Mouse (Mus musculus): ENCODE measurements around the gene Dnase2a. TPM values are rescaled to one million over a fixed set of nuclear protein-coding genes. Genes with fewer than 3 reads are reported as not detected.
A peak's percentile ranks its signal among the peaks of the same experiment; 100 is the strongest.

The Dnase2a gene
- polyA plus RNA-seq, 1 experiment from 2014 or later, result 5.5 TPM

DNA sequence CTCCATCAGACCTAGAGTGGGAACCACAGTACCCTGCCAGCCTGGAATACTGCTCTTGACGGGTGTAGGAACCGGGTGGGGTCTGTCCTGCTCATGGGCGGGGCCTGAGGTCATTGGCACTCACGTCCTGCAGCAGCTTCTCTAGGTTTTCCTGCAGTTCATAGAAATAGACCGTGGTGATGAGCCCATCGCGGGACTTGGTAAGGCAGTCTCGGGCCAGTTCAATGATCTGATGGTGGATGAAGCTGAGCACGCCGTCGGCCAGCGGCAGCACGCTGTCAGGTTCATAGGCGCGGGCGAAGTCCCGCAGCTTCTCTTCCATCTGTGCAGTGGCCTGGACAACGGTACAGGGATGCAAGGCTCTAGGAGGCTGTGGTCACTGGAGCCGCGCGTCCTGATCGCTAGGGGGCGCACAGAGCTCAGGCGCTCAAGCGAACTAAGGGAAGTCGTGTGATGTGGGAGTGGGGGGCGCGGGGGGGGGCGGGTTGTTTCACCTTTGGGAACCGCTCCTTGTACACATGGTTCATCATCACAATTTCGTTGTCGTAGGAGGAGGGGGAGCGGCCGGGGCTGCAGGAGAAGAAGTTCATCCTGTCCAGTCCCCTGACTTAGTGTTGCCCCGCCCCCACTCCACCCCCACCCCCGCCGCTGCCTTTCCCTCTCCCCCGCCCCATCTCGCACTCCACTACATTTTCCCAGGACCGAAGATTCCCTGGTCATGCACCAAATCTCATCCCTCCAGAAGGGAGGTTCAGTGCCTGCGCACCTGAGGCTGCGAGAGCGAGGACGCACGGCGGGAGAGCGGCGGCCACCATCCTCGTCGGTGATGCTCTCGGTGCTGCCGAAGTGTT, 20.3 kb downstream of the Dnase2a start:
- no peaks in the 10 kb centered on the region for H3K9me3 ChIP-seq (ENCODE audit: control insufficient read depth, low read length)
- no peaks in the 10 kb centered on the region for H3K27me3 ChIP-seq (replicated peaks; ENCODE audit: control insufficient read depth, insufficient read depth, low read length)
- peak overlapping the region; percentile 55 for H3K4me2 ChIP-seq (ENCODE audit: low read length)
- 2% methylated on average over 51 of the region's 52 CpGs for WGBS
- H3K4me3 ChIP-seq (replicated peaks; ENCODE audit: low read length), result peak overlapping the region; percentile 35
- peak overlapping the region; percentile 30; the same call in 1 of the 2 replicates for H3K9ac ChIP-seq (replicated peaks; ENCODE audit: low read depth, low read length)
- H3K4me1 ChIP-seq (replicated peaks; ENCODE audit: control insufficient read depth, insufficient read depth, low read length), result peaks cover 11% of the 10 kb centered on the region
- H3K27ac ChIP-seq (ENCODE audit: low read length), result no peak overlapping the region
- peak; percentile 76 for ATAC-seq
- peaks cover 13% of the 10 kb centered on the region for H3K36me3 ChIP-seq (ENCODE audit: control insufficient read depth, insufficient read depth)

DNA sequence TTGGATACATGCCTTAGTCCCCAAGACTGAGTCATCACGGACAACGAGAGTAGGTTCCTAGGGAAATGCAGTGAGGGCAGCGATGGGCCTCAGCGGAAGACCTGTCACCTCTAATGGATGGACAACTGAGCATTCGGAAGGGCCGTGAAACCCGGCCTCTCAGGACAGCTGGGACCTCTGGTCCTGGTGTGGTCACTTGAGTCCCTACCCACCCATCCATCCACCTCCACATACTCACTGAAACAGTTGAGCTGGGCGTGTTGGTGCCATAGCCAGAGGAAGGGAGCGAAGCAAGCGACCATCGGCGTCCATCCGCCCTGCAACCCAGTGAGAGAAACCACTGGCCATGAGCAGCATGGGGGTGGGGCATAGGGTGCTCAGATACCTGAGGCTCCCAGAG, 22.2 kb downstream of the Dnase2a start:
- no peak overlapping the region for H3K27ac ChIP-seq (ENCODE audit: low read length)
- H3K4me1 ChIP-seq (replicated peaks; ENCODE audit: control insufficient read depth, insufficient read depth, low read length), result peaks cover 30% of the 10 kb centered on the region
- no peak overlapping the region for H3K4me2 ChIP-seq (ENCODE audit: low read length)
- no peak for ATAC-seq
- H3K9me3 ChIP-seq (ENCODE audit: control insufficient read depth, low read length), result no peaks in the 10 kb centered on the region
- no peak overlapping the region for H3K4me3 ChIP-seq (replicated peaks; ENCODE audit: low read length)
- no peaks in the 10 kb centered on the region for H3K27me3 ChIP-seq (replicated peaks; ENCODE audit: control insufficient read depth, insufficient read depth, low read length)
- H3K36me3 ChIP-seq (ENCODE audit: control insufficient read depth, insufficient read depth), result peaks cover 3% of the 10 kb centered on the region
- H3K9ac ChIP-seq (replicated peaks; ENCODE audit: low read depth, low read length), result no peak overlapping the region
- WGBS, result 95% methylated on average over 13 of the region's 13 CpGs

DNA sequence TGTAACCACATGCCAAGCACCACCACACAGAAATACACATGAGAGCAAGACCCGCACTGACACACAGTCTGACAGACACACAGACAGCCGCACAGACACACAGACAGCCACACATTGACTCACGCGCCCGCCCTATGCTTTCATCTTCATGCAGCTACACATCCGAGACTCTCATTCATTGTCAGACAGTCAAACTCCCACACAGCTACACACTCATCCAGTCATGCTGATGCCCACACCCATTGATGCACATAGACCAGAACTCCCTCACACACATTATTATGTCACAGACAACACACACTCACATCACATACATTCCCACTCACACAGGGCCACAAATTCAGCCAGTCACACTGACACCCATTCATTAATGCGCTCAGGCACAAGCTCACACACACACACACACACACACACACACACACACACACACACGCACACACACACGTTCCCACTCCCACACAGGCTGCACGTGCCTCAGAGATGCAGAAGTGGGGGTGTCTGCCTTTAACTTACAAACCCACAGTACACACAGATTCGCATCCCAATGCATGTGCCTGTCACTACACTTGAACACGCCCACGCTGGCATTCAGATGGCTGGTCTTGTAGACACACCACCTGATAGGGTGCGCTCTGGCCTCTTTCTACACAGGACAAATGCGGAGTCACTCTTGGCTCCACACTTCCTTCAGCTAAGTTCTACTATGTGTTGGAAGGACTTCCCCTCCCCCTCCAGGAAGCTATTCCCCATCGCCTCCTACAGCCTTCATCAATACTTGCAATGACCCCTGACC, 25.6 kb downstream of the Dnase2a start:
- Histone ChIP-seq H3K36me3 (ENCODE audit: control insufficient read depth, insufficient read depth) (no peaks in the 10 kb centered on the region), H3K27me3 (replicated peaks; ENCODE audit: control insufficient read depth, insufficient read depth, low read length) (no peaks in the 10 kb centered on the region), H3K9me3 (ENCODE audit: control insufficient read depth, low read length) (no peaks in the 10 kb centered on the region), H3K9ac (replicated peaks; ENCODE audit: low read depth, low read length) (no peak overlapping the region), H3K27ac (ENCODE audit: low read length) (no peak overlapping the region), H3K4me3 (replicated peaks; ENCODE audit: low read length) (peak overlapping the region; percentile 83), H3K4me1 (replicated peaks; ENCODE audit: control insufficient read depth, insufficient read depth, low read length) (peaks cover 35% of the 10 kb centered on the region), H3K4me2 (ENCODE audit: low read length) (peak overlapping the region; percentile 85)
- ATAC-seq, result no peak
- whole genome bisulfite sequencing, result 87% methylated on average over 16 of the region's 16 CpGs

GRCm38 (mm10) chr8:84934860-84935259, 26.5 kb downstream of the Dnase2a start:
- under 1% methylated on average over 15 of the region's 15 CpGs for WGBS
- H3K4me1 ChIP-seq (replicated peaks; ENCODE audit: control insufficient read depth, insufficient read depth, low read length), result peaks cover 31% of the 10 kb centered on the region
- H3K36me3 ChIP-seq (ENCODE audit: control insufficient read depth, insufficient read depth), result no peaks in the 10 kb centered on the region
- no peaks in the 10 kb centered on the region for H3K9me3 ChIP-seq (ENCODE audit: control insufficient read depth, low read length)
- H3K4me3 ChIP-seq (replicated peaks; ENCODE audit: low read length), result peak overlapping the region; percentile 83
- H3K27me3 ChIP-seq (replicated peaks; ENCODE audit: control insufficient read depth, insufficient read depth, low read length), result no peaks in the 10 kb centered on the region
- peak; percentile 58 for ATAC-seq
- H3K27ac ChIP-seq (ENCODE audit: low read length), result no peak overlapping the region
- peak overlapping the region; percentile 93; the same call in 1 of the 2 replicates for H3K9ac ChIP-seq (replicated peaks; ENCODE audit: low read depth, low read length)
- peak overlapping the region; percentile 85 for H3K4me2 ChIP-seq (ENCODE audit: low read length)

DNA sequence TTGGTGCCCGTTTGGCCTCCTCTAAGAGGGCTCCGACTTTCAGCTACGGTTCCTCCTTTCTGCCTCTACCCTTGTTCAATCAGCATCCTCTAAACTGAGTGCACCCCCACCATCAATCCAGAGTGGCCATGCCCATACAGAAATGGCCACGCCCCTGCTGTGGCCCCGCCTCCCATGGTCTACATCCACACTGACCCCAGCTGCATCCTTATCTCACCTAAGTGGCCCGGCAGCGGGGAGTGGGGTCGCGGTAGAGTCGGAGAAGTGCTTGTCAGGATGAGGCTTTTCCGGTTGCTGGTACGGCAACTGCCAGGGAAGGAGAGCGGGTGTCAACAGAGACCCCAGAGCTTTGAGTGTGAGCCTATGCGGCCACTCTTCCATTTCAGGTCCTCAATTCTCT, 27.1 kb downstream of the Dnase2a start:
- Histone ChIP-seq H3K27me3 (replicated peaks; ENCODE audit: control insufficient read depth, insufficient read depth, low read length) (no peaks in the 10 kb centered on the region), H3K4me2 (ENCODE audit: low read length) (peak overlapping the region; percentile 85), H3K36me3 (ENCODE audit: control insufficient read depth, insufficient read depth) (no peaks in the 10 kb centered on the region), H3K27ac (ENCODE audit: low read length) (peak overlapping the region; percentile 24; the same call in 1 of the 2 replicates), H3K9ac (replicated peaks; ENCODE audit: low read depth, low read length) (peak overlapping the region; percentile 93), H3K9me3 (ENCODE audit: control insufficient read depth, low read length) (no peaks in the 10 kb centered on the region), H3K4me3 (replicated peaks; ENCODE audit: low read length) (peak overlapping the region; percentile 83), H3K4me1 (replicated peaks; ENCODE audit: control insufficient read depth, insufficient read depth, low read length) (peaks cover 31% of the 10 kb centered on the region)
- no peak for ATAC-seq
- 14% methylated on average over 14 of the region's 14 CpGs for WGBS

GRCm38 (mm10) chr8:84936041-84936961, 27.9 kb downstream of the Dnase2a start:
- Histone ChIP-seq H3K4me2 (ENCODE audit: low read length) (peak overlapping the region; percentile 85), H3K9me3 (ENCODE audit: control insufficient read depth, low read length) (no peaks in the 10 kb centered on the region), H3K27me3 (replicated peaks; ENCODE audit: control insufficient read depth, insufficient read depth, low read length) (no peaks in the 10 kb centered on the region), H3K9ac (replicated peaks; ENCODE audit: low read depth, low read length) (peak overlapping the region; percentile 93), H3K36me3 (ENCODE audit: control insufficient read depth, insufficient read depth) (no peaks in the 10 kb centered on the region), H3K27ac (ENCODE audit: low read length) (peak overlapping the region; percentile 87), H3K4me1 (replicated peaks; ENCODE audit: control insufficient read depth, insufficient read depth, low read length) (peaks cover 31% of the 10 kb centered on the region), H3K4me3 (replicated peaks; ENCODE audit: low read length) (peak overlapping the region; percentile 83)
- WGBS, result 11% methylated on average over 23 of the region's 23 CpGs
- peak; percentile 44 for ATAC-seq

DNA sequence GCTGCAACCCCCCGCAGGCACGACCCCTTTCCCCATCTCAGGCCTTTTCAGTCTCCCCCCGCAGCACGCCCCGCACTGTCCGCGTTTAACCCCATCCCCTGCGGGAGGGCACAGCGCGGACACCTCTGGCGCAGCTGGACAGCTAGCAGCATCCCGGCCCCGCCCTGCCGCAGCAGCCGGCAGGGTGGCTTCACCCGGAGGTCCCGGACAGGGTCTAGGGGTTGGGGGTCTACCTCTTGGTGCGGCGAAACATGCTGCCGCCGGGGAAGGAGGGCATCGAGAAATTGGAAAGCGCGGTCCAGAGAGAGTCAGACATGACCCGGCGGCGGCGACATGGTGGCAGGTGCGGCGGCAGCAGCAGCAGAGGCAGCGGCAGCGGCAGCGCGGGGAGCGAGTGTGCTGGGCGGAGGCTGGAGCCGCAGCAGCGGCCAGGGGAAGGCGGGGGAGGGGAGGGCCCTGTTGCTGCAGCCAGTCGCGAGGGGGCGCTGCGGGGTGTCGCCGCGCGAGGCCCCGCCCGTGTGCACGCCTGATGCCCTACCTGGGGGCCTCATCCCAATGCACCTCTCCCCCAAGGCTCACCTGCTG, 28.7 kb downstream of the Dnase2a start, which contains the start of gene Mast1:
Gene Mast1 (minus strand): TSS at position 398 of the 585 bp plus-strand sequence.
- peak within 1 kb of the TSS; percentile 87 for H3K27ac ChIP-seq (ENCODE audit: low read length)
- H3K9me3 ChIP-seq (ENCODE audit: control insufficient read depth, low read length), result no peaks in the 10 kb centered on the region
- peak within 1 kb of the TSS; percentile 83 for H3K4me3 ChIP-seq (replicated peaks; ENCODE audit: low read length)
- H3K27me3 ChIP-seq (replicated peaks; ENCODE audit: control insufficient read depth, insufficient read depth, low read length), result no peaks in the 10 kb centered on the region
- peak within 1 kb of the TSS; percentile 93 for H3K9ac ChIP-seq (replicated peaks; ENCODE audit: low read depth, low read length)
- 0% methylated on average over 36 of the region's 50 CpGs for WGBS
- H3K36me3 ChIP-seq (ENCODE audit: control insufficient read depth, insufficient read depth), result no peaks in the 10 kb centered on the region
- ATAC-seq, result peak; percentile 73
- H3K4me1 ChIP-seq (replicated peaks; ENCODE audit: control insufficient read depth, insufficient read depth, low read length), result peaks cover 31% of the 10 kb centered on the region
- peak within 1 kb of the TSS; percentile 85 for H3K4me2 ChIP-seq (ENCODE audit: low read length)

DNA sequence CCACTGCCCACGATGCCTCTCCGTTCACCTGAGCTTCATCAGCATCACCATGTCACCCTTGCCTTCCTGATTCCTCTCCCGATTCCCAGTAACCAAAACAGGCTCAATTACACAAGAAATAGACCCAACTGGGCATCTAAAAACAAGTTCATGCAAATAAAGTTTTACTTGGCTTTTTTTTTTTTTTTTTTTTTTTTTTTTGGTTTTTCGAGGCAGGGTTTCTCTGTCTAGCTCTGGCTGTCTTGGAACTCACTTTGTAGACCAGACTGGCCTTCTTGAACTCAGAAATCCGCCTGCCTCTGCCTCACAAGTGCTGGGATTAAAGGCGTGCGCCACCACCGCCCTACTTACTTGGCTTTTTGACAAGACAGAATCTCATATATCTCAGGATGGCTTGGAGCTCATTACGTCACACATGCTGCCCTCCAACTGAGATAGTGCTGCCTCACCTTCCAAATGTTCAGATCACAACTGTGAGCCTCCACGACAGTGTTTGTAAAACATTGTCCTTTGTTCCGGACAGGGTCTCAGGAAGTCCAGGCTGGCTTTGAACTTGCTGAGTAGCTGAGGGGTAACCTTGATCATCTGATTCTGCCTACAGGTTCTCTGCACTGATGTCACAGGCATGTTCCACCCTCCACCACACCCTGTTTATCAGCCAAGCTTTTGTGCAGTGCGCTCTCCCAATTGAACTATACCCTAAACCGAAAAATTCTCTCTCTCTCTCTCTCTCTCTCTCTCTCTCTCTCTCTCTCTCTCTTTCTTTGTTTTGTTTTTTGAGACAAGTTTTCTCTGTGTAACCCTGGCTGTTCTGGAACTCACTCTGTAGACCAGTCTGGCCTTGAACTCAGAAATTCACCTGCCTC, 29.5 kb downstream of the Dnase2a start:
- ATAC-seq, result no peak
- Histone ChIP-seq H3K4me2 (ENCODE audit: low read length) (peak overlapping the region; percentile 85), H3K27me3 (replicated peaks; ENCODE audit: control insufficient read depth, insufficient read depth, low read length) (no peaks in the 10 kb centered on the region), H3K4me1 (replicated peaks; ENCODE audit: control insufficient read depth, insufficient read depth, low read length) (peaks cover 31% of the 10 kb centered on the region), H3K27ac (ENCODE audit: low read length) (0 out of 2 replicates have a peak overlapping the region, but pooled peaks have one; percentile 30), H3K36me3 (ENCODE audit: control insufficient read depth, insufficient read depth) (no peaks in the 10 kb centered on the region), H3K9me3 (ENCODE audit: control insufficient read depth, low read length) (no peaks in the 10 kb centered on the region), H3K9ac (replicated peaks; ENCODE audit: low read depth, low read length) (peak overlapping the region; percentile 35; the same call in 1 of the 2 replicates), H3K4me3 (replicated peaks; ENCODE audit: low read length) (peak overlapping the region; percentile 83)
- WGBS, result 62% methylated on average over 13 of the region's 13 CpGs

Measured in forebrain, embryonic 16.5 days (tissue).